In the genomic region with DNA sequence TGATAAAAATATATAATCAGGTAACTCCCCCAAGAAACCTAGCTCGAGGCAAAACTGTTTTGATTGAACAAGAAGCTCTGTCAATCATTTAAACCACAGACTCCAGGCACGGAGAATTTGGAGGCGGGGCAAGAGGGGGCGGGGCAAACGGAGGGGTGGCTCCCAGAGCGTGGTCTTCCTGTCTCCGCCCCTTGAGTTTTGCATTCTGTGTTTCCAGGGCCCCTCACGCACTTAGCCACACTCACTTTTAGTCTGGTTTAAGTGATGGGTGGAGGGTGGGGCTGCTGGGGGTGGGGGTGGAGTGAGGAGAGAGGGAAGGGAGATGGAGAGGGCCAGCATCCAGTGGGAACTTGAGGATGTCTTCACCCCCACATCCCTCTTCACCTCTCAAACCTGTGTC, we compare ENCODE assay signal across 8 mouse cellular contexts. TPM values are rescaled to one million over a fixed set of nuclear protein-coding genes. Genes with fewer than 3 reads are reported as not detected.
DNase-seq lines count a peak whose midpoint lies in the region; ATAC-seq and TF ChIP-seq lines count a peak whose summit lies in the region.

No protein-coding gene starts in this region.

- H3K36me3 ChIP-seq in hindbrain, postnatal 0 days (ENCODE audit: insufficient read depth, low read length): no peaks in the 10 kb centered on the region
- H3K36me3 ChIP-seq in midbrain, embryonic 10.5 days: 0 out of 2 replicates have a peak, but pooled peaks cover 2% of the 10 kb centered on the region
- H3K36me3 ChIP-seq in stomach, postnatal 0 days (ENCODE audit: control insufficient read depth, insufficient read depth, low read length): no peaks in the 10 kb centered on the region

- no peak for TF ChIP-seq CTCF in gastrocnemius, adult 2 months (IDR thresholded peaks at IDR 0.05)
- TF ChIP-seq CTCF in hindbrain, postnatal 0 days (IDR thresholded peaks at IDR 0.05; ENCODE audit: low read depth): no peak
- TF ChIP-seq CTCF in stomach, postnatal 0 days (IDR thresholded peaks at IDR 0.05; ENCODE audit: low read depth): no peak

- TF ChIP-seq EP300 in stomach, postnatal 0 days (optimal IDR thresholded peaks at IDR 0.05): no peak

- peak overlapping the region; percentile 71 for H3K4me3 ChIP-seq in gastrocnemius, adult 2 months
- H3K4me3 ChIP-seq in hindbrain, postnatal 0 days (ENCODE audit: low read length): peak overlapping the region; percentile 51
- H3K4me3 ChIP-seq in midbrain, embryonic 10.5 days: peak overlapping the region; percentile 77
- H3K4me3 ChIP-seq in stomach, postnatal 0 days (ENCODE audit: low read depth, low read length): peak overlapping the region; percentile 65

- peaks cover 16% of the 10 kb centered on the region; the same call in 1 of the 2 replicates for H3K4me1 ChIP-seq in hindbrain, postnatal 0 days (ENCODE audit: insufficient read depth, low read length)
- peaks cover 90% of the 10 kb centered on the region for H3K4me1 ChIP-seq in midbrain, embryonic 10.5 days
- H3K4me1 ChIP-seq in stomach, postnatal 0 days (replicated peaks; ENCODE audit: control insufficient read depth, insufficient read depth): no peaks in the 10 kb centered on the region; the same call in 1 of the 2 replicates

- peak overlapping the region; percentile 83 for H3K4me2 ChIP-seq in hindbrain, postnatal 0 days (ENCODE audit: low read depth, low read length)
- H3K4me2 ChIP-seq in stomach, postnatal 0 days (replicated peaks; ENCODE audit: low read depth): peak overlapping the region; percentile 80

- no peaks in the 10 kb centered on the region for H3K9me3 ChIP-seq in hindbrain, postnatal 0 days (ENCODE audit: low read length)
- no peaks in the 10 kb centered on the region for H3K9me3 ChIP-seq in midbrain, embryonic 10.5 days (replicated peaks)
- H3K9me3 ChIP-seq in stomach, postnatal 0 days (ENCODE audit: control insufficient read depth, low read length): no peaks in the 10 kb centered on the region

- DNase-seq in cerebellum, adult 11 months: peak; percentile 75
- peak; percentile 90 to 96 for DNase-seq in cerebellum, postnatal 14 days
- peak; percentile 85 for DNase-seq in gastrocnemius, adult 2 months
- peak; percentile 91 for DNase-seq in hindbrain, postnatal 0 days (ENCODE audit: low spot score)
- DNase-seq in left cerebral cortex, postnatal 14 days (ENCODE audit: low spot score in 2 of 2): peak; percentile 77 to 84
- DNase-seq in midbrain, embryonic 10.5 days (ENCODE audit: low spot score): peak; percentile 92
- peak; percentile 93 for DNase-seq in stomach, postnatal 0 days (ENCODE audit: low spot score)

- H3K27me3 ChIP-seq in hindbrain, postnatal 0 days (ENCODE audit: insufficient read depth, low read length): no peaks in the 10 kb centered on the region
- peaks cover 65% of the 10 kb centered on the region for H3K27me3 ChIP-seq in midbrain, embryonic 10.5 days (ENCODE audit: low read depth, poor library complexity, severe bottlenecking)
- no peaks in the 10 kb centered on the region for H3K27me3 ChIP-seq in stomach, postnatal 0 days (ENCODE audit: control insufficient read depth, insufficient read depth, low read length)

- peak overlapping the region; percentile 61; the same call in 1 of the 2 replicates for H3K9ac ChIP-seq in hindbrain, postnatal 0 days (replicated peaks; ENCODE audit: low read length)
- H3K9ac ChIP-seq in stomach, postnatal 0 days (ENCODE audit: low read length): 0 out of 2 replicates have a peak overlapping the region, but pooled peaks have one; percentile 77

- peak overlapping the region; percentile 89 for H3K27ac ChIP-seq in gastrocnemius, adult 2 months
- H3K27ac ChIP-seq in hindbrain, postnatal 0 days: peak overlapping the region; percentile 92
- H3K27ac ChIP-seq in midbrain, embryonic 10.5 days (replicated peaks): peak overlapping the region; percentile 93
- peak overlapping the region; percentile 90 for H3K27ac ChIP-seq in stomach, postnatal 0 days (replicated peaks)

- 0% methylated on average over 8 of the region's 8 CpGs for WGBS in hindbrain, postnatal 0 days
- WGBS in midbrain, embryonic 10.5 days: under 1% methylated on average over 8 of the region's 8 CpGs
- 0% methylated on average over 8 of the region's 8 CpGs for WGBS in stomach, postnatal 0 days

- ATAC-seq in cerebellum, adult (ENCODE audit: insufficient number of reproducible peaks, low FRiP score, low TSS enrichment): no peak
- ATAC-seq in hindbrain, postnatal 0 days: peak; percentile 74
- ATAC-seq in stomach, postnatal 0 days (ENCODE audit: low FRiP score, low TSS enrichment): peak; percentile 43

- intact Hi-C loops in gastrocnemius, adult 2 months (cut with DNase I): no loop called here
- intact Hi-C loops in left cerebral cortex, postnatal 14 days (cut with DNase I): loop anchor here (10.0 kb wide), 2 partner anchors 512 to 662 kb away; no protein-coding TSS in a partner anchor

RNA-seq across cellular contexts. Expression of a gene that starts 2.2 kb away (rescaled TPM):
- total RNA-seq in gastrocnemius, adult 2 months (2021): 100 to 1,000 TPM; 248 to 267 TPM
- total RNA-seq in hindbrain, postnatal 0 days (2014; rRNA removed): 127 and 131 TPM in 2 replicates
- polyA plus RNA-seq in hindbrain, postnatal 0 days (2015; fragmentation: Nextera tagmentation; extraction: Ambion mirVana): 40.0 and 44.6 TPM in 2 replicates
- total RNA-seq in left cerebral cortex, postnatal 14 days (2021): 10 to 100 TPM; 65.5 to 79.3 TPM
- 48.2 and 49.9 TPM in 2 replicates for polyA plus RNA-seq in midbrain, embryonic 10.5 days (2016; fragmentation: Nextera tagmentation; extraction: Ambion mirVana)
- 37.8 and 44.2 TPM in 2 replicates for polyA plus RNA-seq in stomach, postnatal 0 days (2015; fragmentation: Nextera tagmentation; extraction: Ambion mirVana)

RNA-seq across cellular contexts. Expression of a gene that starts 48.2 kb away (rescaled TPM):
- total RNA-seq in gastrocnemius, adult 2 months (2021): not detected
- 686 and 698 TPM in 2 replicates for total RNA-seq in hindbrain, postnatal 0 days (2014; rRNA removed)
- 470 and 480 TPM in 2 replicates for polyA plus RNA-seq in hindbrain, postnatal 0 days (2015; fragmentation: Nextera tagmentation; extraction: Ambion mirVana)
- 100 to 1,000 TPM; 102 to 116 TPM for total RNA-seq in left cerebral cortex, postnatal 14 days (2021)
- 585 and 600 TPM in 2 replicates for polyA plus RNA-seq in midbrain, embryonic 10.5 days (2016; fragmentation: Nextera tagmentation; extraction: Ambion mirVana)
- 304 and 499 TPM in 2 replicates for polyA plus RNA-seq in stomach, postnatal 0 days (2015; fragmentation: Nextera tagmentation; extraction: Ambion mirVana)

Comparison
In these comparisons a context has a peak if more than half of its experiments do, and no peak if none do; other contexts are left out.
1. RNA of a gene that starts 48.2 kb away (total RNA-seq): 686 to 698 TPM in hindbrain, postnatal 0 days and 102 to 116 TPM in left cerebral cortex, postnatal 14 days; not detected in gastrocnemius, adult 2 months; every median in the first group is over 10 times any median in the second.
2. Peak in every context shown above with its lines, with median percentiles within 50 percentile points of each other: DNase-seq, H3K27ac ChIP-seq and H3K4me3 ChIP-seq.